Mouse (Mus musculus) layer of hippocampus, postnatal 36 days (tissue): Measurements from ENCODE around the gene Slc12a5. TPM values are rescaled to one million over a fixed set of nuclear protein-coding genes. Genes with fewer than 3 reads are reported as not detected.

Experiments used
- DNase-seq, 2 experiments: peaks; one replicate each; pipeline ENCODE4 v3.0.0; 2022
- total RNA-seq, 2 experiments: library from RNA; stranded (reverse); gene quantifications; 2 replicates each; pipeline ENCODE4 v1.2.3; 2021

Slc12a5 gene
- total RNA-seq, 2 experiments from 2014 or later = 398 to 404 TPM

GRCm38 (mm10) chr2:164947930-164948329, 12.7 kb upstream of the Slc12a5 start:
- DNase-seq = no peak

GRCm38 (mm10) chr2:164948962-164949361, 11.6 kb upstream of the Slc12a5 start:
- no peak for DNase-seq

GRCm38 (mm10) chr2:164950501-164950900, 10.1 kb upstream of the Slc12a5 start:
- no peak for DNase-seq

DNA sequence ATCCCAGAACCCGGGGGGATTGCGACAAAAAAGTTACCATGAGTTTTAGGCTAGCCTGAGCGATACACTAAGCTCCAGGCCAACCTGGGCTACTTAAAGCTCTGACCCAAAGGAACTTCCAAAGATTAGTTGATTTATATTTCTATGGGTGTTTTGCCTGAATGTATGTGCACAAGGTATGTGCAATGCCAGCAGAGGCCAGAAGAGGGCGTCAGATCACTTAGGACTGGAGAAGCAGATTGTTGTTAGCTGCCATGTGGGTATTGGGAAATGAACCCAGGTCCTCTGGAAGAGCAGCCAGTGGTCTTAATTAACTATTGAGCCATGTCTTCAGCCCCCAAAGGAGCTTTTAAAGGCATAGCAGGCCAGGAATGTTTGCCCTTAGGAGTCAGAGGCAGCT, 8.9 kb upstream of the Slc12a5 start:
- no peak for DNase-seq

DNA sequence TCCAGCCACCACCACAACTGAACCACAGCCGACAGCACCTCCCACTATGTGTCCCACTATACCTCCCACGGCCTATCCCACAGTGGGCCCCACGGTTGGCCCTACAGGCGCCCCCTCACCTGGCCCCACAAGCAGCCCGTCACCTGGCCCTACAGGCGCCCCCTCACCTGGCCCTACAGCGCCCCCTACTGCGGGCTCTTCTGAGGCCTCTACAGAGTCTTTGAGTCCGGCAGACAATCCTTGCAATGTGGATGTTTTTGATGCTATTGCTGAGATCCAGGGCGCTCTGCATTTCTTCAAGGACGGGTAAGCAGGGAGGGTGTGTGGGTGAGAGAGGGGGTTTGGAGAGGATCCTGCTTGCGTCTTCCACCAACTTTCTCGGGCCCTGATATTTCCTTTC, 8.2 kb upstream of the Slc12a5 start:
- no peak for DNase-seq

GRCm38 (mm10) chr2:164953224-164953623, 7.4 kb upstream of the Slc12a5 start:
- DNase-seq = peak; percentile 73 to 84

DNA sequence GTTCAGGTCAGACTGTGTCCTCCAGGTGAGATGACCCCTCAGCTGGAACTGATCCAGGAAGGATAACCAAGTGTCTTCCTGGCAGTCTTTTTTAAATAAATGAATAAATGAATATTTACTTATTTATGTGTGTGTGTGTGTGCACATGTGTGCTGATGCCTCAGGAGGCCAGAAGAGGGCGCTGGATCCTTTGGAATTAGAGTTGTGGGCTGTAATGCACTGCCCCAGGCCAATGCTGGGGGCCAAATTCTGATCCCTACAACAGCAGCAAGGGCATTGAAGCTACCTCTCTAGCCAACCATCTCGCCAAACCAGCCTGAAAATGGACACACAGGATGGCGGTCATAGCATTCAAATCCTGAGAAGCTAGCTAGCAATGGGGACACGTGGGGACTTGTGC, 4.9 kb upstream of the Slc12a5 start:
- no peak for DNase-seq

- DNase-seq = no peak
Observed at GRCm38 (mm10) chr2:164956195-164956594, 4.4 kb upstream of the Slc12a5 start.

GRCm38 (mm10) chr2:164957548-164958315, 2.9 kb upstream of the Slc12a5 start:
- no peak for DNase-seq

GRCm38 (mm10) chr2:164961506-164962182, 1.0 kb downstream of the Slc12a5 start:
- peak; percentile 63 to 75 for DNase-seq

DNA sequence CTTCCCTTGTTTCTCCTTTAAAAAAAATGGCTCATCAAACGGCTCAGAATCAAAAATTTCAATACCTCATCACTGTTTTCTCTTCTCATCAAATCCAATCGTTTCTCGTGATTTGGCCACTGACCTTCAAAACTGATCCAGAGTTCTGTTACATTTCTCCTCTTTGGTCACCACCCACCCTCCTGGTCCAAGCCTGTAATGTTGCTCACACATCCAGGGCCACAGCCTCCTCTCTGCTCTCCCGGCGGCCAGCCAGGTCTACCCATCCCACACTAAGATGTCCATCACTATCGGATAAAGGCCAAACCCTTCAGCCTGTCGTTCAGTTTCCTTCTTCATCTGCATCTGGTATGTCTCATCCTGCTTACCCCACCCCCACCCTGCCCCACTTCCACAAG, 1.6 kb downstream of the Slc12a5 start:
- no peak for DNase-seq

- DNase-seq = peak; percentile 69 to 73
Observed at GRCm38 (mm10) chr2:164964242-164964894, 3.8 kb downstream of the Slc12a5 start.

GRCm38 (mm10) chr2:164964981-164965380, 4.4 kb downstream of the Slc12a5 start:
- no peak for DNase-seq

- no peak for DNase-seq
Observed at GRCm38 (mm10) chr2:164966381-164966780, 5.8 kb downstream of the Slc12a5 start.

GRCm38 (mm10) chr2:164967193-164967592, 6.6 kb downstream of the Slc12a5 start:
- DNase-seq = peak in 1 of 2 experiments; percentile 27

- DNase-seq = peak; percentile 73 to 74
Observed at GRCm38 (mm10) chr2:164967761-164968440, 7.3 kb downstream of the Slc12a5 start.

- DNase-seq = peak; percentile 50 to 61
Observed at GRCm38 (mm10) chr2:164968451-164968851, 7.8 kb downstream of the Slc12a5 start.

GRCm38 (mm10) chr2:164969348-164969781, 8.8 kb downstream of the Slc12a5 start:
- peak; percentile 55 to 58 for DNase-seq

DNA sequence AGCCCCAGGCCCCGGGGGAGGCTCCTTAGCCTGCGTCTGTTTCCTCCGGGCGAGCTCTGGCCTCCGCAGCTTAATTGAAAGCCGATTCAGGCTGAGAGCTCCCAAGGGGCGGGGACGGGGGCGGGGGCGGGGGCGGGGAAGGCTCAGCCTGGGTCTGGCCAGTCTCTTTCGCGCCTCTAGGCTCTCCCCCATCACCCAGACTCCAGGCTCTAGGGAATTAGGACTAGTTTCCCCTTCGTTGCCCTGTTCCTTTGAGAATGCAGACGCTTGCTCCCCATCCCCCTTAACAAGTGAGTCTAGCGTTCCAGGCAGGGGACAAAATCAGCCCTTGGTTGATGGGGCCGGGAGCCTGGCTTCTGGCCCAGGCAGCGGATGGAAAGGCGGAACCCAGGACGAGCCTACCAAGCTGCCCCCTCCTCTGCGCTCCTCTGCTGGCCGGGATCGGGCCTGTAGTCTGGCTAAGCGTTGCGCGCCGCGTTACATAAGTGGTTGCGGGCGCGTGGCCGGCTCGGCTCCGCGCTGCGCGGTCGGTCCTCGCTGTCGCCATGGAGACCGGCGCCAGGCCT, 10.1 kb downstream of the Slc12a5 start:
- DNase-seq = peak; percentile 72 to 77

- DNase-seq = no peak
Observed at GRCm38 (mm10) chr2:164972646-164973045, 12.0 kb downstream of the Slc12a5 start.

GRCm38 (mm10) chr2:164975611-164976010, 15.0 kb downstream of the Slc12a5 start:
- DNase-seq = no peak

GRCm38 (mm10) chr2:164979749-164980148, 19.1 kb downstream of the Slc12a5 start:
- DNase-seq = no peak
